Mouse (Mus musculus): Measurements from ENCODE around the gene Gpank1.
"Not testable (repeated sequence)": the region's sequence is repeated elsewhere in the genome, so short reads cannot be mapped to it uniquely, and the experiment has no call there.

Gene Gpank1

DNA sequence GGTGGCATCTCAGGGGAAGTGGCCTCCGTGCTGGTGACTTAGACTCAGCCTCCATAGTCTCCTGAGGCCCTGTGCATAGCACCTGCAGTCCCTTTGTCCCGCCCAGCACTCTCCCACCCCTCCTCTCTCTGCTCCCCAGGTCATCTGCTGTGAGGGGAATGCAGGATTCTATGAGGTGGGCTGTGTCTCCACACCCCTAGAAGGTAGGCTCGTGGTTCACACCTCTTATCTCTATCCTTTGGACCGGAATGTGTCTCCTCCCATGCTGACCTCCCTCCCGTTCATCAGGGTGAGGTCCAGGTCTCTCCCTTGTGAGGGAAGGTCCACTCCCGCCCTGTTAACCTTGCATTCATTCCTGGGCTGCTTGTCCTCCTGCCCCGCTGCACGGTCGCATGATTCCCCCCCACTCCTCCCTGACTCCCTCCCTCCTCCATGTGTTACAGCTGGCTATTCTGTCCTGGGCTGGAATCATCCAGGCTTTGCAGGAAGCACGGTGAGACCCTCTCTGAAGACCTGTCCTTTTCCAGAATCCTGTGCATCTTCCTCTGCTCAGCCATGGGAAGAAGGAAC lies 21.0 kb upstream of the Gpank1 start:
- no peak for DNase-seq (ENCODE audit: low read depth, low spot score)

DNA sequence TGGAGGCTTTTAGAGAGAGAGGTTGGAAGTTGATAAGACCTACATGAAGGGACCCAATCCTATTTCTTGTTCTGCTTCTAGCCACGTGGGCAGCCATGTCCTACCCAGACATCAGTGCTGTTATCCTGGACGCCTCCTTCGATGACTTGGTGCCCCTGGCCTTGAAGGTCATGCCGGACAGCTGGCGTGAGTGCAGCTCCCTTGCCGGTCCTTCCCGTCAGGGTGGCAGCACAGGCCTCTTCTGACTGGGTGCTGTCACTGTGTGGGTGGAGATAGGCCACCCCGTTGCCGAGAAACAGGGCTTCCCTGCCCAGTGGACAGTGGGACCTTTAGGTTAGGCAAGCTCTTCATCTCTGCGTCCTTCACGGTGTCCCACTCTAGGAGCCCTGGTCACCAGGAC lies 20.1 kb upstream of the Gpank1 start:
- no peak for DNase-seq (ENCODE audit: low read depth, low spot score)

DNA sequence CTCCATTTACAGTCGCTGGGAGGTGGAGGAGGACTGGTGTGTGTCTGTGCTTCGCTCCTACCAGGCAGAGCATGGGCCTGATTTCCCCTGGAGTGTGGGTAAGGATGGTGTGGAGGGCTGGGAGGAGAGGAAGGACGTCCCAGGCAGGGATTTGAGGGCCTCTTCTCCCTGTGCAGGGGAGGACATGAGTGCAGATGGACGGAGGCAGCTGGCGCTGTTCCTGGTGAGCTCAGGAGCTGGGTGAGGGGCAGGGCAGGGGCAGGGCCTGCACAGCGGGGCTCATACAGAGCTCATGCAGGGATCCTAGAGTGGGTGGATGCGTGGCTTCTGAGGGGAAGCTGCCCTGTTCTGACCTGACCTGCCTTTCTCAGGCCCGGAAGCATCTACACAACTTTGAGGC lies 19.0 kb upstream of the Gpank1 start:
- no peak for DNase-seq (ENCODE audit: low read depth, low spot score)

DNA sequence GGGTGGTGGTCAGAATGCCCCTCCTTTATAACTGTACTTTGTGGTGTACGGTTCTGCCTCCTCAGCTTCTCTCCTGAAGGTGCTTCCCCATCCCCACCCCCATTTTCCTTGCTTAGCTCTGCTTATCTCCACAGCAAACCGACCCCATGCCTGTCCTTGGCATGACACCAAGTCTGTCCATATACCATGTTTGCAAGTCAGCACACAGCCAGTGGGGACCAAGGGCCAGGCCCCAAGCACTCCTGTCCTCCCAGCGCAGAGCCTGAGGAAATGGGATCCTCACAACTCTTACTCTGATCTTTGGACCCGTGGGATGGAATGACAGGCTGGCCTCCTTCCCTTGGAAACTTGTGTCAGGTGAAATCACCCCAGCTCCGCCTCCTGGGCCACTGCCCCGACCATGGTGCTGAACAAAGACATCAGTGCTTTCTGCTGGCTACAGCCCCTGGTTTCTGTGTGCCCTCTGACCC lies 18.0 kb upstream of the Gpank1 start:
- no peak for DNase-seq (ENCODE audit: low read depth, low spot score)

DNA sequence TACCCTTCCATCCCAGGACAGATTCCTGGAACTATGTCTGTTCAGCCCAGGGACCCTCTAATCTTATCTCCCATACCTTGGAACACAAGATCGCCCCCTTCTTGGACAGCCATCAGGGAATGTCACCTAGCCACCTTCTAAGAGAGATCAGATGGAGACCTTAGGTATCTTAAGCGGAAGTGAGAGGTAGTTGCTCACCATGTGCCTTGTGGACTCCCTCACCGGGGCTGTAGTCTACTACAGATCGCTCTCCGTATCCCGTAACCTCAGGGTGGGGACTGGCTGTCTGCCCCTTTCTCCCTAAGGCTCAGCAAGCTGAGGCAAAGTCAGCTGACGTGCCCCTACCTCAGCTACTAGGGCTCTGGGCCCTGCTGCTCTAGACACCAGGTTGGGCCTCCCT lies 17.2 kb upstream of the Gpank1 start:
- no peak for DNase-seq (ENCODE audit: low read depth, low spot score)

DNA sequence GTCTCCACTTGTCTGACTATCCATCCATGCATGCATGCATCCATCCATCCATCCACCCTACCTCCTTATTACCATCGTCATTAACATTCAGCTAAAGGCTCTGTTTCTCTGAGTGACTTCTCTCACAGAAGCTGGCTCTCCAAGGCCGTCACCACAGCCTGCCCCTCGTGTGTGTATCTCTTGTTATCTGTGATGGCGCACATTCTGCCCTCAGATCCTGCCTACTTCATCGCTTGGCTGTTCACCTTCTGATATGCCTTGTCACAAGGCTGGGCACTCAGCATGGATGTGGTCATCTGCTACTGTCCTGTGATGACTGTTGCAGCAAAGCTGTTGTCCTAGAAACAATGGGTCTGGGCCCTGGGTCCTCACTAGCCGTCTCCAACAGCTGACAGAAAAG lies 16.5 kb upstream of the Gpank1 start:
- no peak for DNase-seq (ENCODE audit: low read depth, low spot score)

DNA sequence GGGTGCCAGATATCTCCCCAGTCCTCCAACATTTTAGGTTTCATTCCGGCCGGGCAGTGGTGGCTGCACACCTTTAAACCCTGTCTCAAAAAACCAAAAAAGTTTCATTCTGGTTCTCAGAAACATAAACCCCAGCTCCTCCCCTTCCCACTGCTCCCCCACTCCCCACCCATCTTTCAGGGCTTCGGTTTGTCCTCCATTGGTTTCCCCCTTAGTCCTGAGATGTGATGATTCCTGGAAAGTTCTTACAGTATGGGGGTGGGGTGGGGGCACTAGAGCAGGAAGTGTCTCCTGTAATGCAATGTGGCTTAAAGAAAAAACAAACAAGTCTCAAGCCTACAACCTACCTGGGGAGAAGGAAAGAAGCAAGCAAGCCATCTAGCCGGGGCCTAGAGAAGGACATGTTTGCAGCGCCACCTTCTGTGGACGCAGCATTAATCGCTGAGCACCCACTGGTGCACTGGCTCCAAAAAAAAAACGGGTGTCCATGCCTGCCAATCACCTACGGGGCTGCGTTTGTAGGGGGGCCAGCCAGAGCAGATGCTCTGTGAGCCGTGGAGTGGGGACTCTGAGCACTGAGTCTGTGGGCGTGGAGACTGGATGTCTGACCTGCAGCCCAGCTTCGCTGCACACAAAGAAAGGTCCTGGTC lies 15.4 kb upstream of the Gpank1 start:
- DNase-seq (ENCODE audit: low read depth, low spot score) = no peak

DNA sequence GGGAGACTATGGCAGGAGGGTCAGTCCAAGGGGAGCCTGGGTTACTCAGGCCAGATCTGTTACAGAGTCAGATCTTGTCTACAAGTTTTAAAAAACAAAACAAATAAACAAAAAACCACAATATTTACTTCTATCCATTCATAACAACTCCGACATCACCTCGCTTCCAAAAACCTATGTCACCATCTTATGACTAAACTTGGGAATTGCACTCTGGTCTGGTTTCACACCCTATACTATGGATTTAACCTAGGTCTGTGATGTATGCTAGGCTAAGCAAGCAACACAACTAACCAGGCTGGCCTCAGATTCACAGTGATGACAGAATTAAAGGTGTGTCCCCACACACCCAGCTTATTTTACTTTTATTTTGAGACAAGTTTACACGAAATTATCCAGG lies 14.7 kb upstream of the Gpank1 start:
- DNase-seq (ENCODE audit: low read depth, low spot score) = no peak

DNA sequence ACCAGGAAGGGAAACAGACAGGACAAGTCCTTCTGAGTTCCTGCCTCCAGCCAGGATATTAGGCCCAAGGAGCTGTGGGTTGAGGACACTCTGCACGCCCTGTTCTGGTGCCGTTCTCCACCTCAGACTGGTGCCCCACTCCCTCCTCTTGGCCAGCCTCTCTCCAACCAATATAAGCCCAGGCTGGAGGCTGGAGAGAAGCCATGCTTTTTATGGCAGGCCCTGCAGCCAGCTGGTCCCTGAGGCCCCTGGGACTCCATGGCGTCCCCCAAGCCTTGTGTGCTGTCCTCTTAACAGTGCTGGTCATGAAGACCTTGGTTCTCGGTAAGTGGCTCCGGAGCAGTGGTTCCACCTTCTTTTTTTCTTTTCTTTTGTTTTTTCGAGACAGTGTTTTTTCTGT lies 13.2 kb upstream of the Gpank1 start, which contains the start of gene Ly6g5c:
TSS of gene Ly6g5c (plus strand) at position 183 of the 400 bp plus-strand sequence.
- no peak for DNase-seq (ENCODE audit: low read depth, low spot score)

DNA sequence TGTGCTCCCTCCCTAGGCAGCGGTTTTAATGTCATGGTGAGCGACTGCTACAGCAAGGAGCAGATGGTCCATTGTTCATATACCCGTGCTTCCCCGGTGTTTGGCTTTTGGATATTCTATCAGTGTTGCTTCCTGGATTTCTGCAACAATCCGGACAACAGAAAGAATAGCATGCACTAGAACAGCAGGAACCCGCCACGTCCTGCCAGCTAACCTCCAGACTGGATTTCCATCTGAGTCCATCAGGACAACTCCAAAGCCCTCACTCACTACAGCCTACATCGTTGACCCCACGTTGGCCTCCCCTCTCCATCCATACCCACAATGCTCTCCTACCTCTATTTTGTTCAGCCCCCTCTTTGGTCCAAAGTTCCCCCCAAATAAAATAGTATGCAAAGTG lies 9.5 kb upstream of the Gpank1 start:
- DNase-seq (ENCODE audit: low read depth, low spot score) = no peak

DNA sequence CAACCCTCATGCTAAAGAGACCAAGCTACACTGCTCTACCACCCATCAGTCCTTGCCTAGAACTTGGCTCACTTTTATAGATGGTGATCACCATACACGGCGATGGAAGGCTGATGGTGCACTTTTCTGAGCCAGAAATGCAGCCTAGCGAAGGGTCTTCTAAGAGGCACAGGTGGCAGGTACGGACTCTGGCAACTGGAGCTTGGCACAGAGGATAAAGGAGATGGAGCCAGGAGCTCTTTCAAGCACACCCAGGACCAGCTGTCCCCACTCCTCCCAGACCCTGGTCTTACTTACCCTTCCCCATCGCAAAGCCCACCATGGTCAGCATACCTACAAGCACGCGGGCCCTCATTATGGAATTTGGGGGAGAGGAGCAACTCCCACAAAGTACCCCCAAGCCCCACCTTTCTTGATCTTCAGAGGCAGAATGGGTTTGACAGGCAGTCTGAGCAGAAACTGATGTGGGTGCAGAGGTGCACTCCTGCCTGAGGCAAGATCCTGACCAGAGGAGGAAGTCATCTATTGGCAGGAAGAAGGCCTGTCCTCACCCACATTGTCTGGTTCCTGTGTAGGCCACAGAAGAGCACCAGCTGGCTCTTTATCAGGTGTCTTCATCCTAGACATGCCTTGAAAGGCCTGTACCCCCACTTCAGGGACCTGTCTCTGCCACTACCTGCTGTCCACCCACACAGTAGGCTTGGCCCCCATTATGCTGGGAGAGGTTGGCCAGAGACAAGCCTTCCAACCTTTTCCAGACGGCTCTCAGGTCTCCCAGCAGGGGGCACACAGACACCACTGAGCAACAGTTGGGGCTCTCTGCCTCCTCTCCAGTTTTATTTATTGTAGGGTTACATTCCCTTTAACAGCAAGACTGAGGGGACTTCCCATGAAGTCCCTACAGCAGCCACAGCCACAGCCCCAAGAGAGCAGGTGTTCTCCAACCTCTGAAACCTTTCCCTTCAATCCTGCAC lies 5.9 kb upstream of the Gpank1 start, which contains the start of gene Ly6g5b:
TSS of gene Ly6g5b (minus strand) at position 383 of the 974 bp plus-strand sequence.
- DNase-seq (ENCODE audit: low read depth, low spot score) = no peak

DNA sequence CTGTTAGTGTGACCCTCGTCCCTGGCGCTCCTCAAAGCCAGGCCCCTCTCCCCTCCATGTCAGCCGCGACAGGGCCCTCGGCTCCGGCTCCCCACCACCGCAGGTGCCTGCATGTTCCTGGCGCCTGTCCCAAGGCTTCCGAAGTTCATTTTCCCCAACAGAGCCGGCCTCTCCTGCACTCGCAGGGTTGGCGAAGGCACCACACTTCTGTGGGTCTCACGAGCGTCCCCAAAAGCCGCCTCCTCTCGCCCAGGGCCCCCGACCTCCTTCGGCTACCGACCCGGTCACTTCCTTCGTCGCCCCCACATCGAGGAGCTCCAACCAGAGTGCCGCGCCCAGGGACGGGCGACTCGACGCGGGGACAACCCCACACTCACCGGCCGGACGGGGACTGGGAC lies 511 bp upstream of the Gpank1 start:
- DNase-seq (ENCODE audit: low read depth, low spot score) = no peak

DNA sequence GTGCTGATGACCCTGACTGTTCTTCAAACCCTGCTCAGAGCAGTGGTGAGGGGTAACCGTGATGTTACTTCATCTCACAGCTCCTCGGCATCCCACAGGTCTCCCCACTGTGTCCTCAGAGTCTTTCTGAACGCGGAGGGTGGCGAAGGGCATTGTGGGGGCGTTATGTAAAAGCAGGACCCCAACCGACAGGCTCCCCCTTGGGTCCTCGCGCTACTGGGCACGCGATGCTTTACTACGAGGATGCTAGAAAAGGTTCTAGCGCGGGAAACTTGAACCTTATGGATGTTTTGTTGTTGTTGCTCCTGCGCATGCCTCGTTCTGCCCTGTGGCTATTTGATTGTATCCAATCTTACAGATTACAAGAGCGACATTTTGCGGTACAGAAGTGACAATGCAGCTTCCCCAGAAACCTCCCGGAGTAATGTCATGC lies 632 bp downstream of the Gpank1 start, which contains the start of gene Csnk2b:
TSS of gene Csnk2b (minus strand) at position 183 of the 433 bp plus-strand sequence.
- no peak for DNase-seq (ENCODE audit: low read depth, low spot score)

DNA sequence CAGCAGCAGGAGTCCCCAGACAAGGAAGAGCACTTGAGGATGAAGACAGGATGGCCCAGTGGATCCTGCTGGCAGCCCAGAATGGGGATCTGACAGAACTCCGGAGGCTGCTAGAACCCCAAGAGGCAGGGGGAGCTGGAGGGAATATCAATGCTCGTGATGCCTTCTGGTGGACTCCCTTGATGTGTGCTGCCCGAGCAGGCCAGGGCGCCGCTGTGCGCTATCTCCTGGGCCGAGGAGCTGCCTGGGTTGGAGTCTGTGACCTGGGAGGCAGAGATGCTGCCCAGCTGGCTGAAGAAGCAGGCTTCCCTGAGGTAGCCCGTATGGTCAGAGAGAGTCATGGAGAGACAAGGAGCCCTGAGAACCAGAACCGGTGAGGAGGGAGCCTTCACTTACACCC lies 2.0 kb downstream of the Gpank1 start:
- not testable (repeated sequence) for DNase-seq (ENCODE audit: low read depth, low spot score)

DNA sequence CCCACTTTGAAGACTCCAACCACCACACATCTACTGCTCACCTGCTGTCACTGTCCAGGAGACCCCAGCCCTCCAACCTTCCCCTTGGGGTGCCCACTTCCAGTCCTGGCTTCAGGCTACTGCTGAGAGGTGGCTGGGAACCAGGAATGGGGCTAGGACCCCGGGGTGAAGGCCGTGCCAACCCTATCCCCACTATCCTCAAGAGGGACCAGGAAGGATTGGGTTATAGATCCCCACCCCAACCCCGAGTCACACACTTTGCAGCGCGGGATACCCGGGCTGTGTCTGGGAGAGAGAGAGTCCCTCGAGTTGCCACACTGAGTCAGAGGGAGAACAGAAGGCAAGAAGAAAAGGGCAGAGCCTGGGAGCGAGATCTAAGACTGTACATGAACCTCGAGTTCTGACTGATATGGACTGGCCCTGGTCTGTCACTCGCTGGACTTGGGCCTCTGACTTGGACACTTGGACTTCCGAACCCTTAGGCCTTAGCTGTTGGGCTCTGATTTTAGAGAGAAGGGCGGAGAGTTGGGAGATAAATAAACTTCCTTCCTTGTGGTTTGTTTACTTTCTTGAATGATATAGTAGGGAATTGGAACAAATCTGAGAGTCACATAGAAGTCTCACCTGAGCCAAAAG lies 3.1 kb downstream of the Gpank1 start:
- DNase-seq (ENCODE audit: low read depth, low spot score) = not testable (repeated sequence)

DNA sequence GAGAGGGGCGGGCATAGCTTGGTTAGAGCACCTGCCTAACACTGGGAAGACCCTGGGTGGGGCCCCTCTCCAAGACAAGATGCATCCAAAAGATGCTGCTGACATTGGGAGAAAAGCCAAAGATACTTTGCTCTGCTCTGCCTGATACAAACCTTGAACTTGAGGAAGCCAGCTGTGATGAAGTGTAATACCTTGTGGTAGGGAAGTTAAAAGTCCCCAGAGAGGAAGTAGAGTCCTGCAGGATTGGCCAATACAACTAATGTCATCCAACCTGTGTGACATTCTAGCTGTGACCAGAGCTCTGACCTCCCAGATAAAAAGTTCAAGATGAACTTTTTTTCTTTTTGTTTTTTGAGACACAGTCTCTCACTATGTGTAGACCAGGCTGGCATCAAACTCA lies 3.8 kb downstream of the Gpank1 start:
- DNase-seq (ENCODE audit: low read depth, low spot score) = no peak

DNA sequence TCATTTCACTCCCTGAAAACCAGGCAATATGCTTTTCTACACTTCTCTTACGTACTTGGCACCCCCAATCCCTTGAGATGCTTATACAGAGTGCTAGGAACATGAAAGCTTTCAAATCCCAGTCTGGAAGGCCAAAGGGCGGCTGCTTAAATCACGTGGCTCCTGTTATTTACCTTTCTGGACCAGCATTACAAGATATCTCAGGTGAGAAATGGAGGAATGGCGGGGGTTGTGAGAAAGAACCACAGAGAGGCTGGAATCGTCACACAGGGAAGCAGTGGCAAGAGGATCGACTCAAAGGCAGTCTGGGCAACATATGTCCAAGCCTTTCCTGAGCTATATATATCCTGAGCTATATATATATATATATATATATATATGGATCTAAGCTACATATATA lies 4.3 kb downstream of the Gpank1 start:
- no peak for DNase-seq (ENCODE audit: low read depth, low spot score)

DNA sequence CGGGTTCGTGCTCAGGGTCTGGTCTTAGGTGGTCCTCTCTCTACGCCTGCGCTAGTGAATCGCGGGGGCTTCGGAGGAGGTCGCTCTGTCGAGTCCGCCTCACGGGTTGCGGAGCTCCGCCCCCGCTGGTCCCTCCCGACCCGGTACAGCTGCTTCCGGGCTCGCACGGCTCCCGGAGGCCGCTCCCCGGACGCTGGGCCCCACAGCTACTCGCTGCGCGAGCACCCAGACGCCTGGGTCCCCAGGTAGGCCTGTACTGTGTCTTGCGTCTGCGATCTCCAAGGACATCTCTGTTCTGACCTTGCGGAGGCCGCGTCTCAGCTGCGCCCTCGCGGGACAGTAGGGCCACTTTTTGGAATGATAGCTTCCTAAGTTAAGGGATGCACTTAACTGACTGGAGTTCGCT lies 5.0 kb downstream of the Gpank1 start, which contains the start of gene D17H6S53E:
TSS of gene D17H6S53E (plus strand) at position 168 of the 406 bp plus-strand sequence.
- DNase-seq (ENCODE audit: low read depth, low spot score) = peak; percentile 61

DNA sequence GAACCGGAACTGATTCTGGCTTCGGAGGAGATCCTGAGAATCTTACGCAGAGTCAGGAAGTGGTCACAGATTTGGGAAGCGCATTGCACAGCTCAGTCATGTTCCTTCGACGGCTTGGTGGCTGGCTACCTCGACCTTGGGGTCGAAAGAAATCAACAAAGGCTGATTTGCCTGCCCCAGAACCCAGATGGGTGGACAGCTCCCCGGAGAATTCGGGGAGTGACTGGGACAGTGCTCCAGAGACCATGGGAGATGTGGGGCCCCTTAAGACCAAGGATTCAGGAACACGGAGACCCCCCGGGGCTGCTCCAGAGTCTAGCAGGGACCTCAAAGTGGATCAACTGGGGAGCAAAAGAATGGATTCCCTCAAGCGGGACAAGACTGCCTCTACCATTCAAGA lies 5.8 kb downstream of the Gpank1 start:
- DNase-seq (ENCODE audit: low read depth, low spot score) = no peak

DNA sequence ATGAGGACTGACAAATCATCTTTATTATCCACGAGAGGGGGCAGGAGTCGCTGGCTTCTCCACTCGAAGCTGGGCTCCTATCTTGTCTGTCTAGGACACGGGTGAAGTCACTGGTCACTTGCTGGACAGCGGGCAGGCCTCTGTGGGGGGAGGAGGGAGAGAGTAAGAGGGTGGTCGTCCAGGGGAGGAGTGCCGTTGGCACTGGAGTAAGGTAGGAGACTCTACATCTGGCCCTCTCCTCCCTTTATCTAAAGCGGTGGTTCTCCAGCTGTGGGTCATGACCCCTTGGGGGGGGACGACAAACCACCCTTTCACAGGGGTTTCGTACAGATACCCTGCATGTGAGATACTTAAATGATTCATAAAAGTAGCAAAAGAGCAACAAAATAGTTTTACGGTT lies 7.7 kb downstream of the Gpank1 start:
- DNase-seq (ENCODE audit: low read depth, low spot score) = no peak

DNA sequence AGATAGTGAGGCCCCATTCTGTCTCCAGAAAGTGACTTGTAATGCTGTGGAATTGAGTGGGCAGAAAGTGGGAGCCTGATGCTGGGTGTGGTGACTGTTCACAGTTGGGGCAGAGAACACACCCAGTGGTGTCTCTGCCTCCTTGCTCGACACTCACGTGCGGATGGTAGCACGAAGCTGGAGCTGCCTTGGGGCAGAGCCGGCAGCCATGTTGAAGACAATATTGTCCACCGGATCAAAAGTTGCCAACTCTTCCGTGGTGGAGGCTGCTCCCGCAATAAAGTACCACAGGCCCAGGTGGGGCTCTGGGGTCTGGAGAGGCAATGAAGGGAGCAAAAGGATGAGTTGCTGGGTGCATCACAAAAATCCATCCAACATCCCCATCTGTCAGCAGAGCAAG lies 9.8 kb downstream of the Gpank1 start:
- no peak for DNase-seq (ENCODE audit: low read depth, low spot score)

Measured in c-Kit-negative CD71-positive TER-119-positive erythroid progenitor cells, embryonic 14.5 days (primary cell).